Mouse (Mus musculus) cerebellum, adult 2 months (tissue): ENCODE measurements at regions not wholly inside any gene's neighbourhood (a gene's known extent, or its start where the extent isn't known, plus 50 kb on each side); places are given as distances from the start of the nearest gene placed in this dataset.

Experiments
- CTCF ChIP-seq: fragments of 200-500 bp; IDR thresholded peaks from 2 replicates; pipeline ENCODE4 v1.5.1; 2011; ENCODE audit warnings: low read depth, mild to moderate bottlenecking, control low read depth, low read length, moderate library complexity, borderline replicate concordance; ENCODE audit not compliant: insufficient read depth
- POLR2A ChIP-seq: fragments of 200-500 bp; IDR thresholded peaks from 2 replicates; pipeline ENCODE4 v1.6.1; 2011; ENCODE audit warnings: low read length, control low read depth, borderline replicate concordance; ENCODE audit not compliant: insufficient read depth

DNA sequence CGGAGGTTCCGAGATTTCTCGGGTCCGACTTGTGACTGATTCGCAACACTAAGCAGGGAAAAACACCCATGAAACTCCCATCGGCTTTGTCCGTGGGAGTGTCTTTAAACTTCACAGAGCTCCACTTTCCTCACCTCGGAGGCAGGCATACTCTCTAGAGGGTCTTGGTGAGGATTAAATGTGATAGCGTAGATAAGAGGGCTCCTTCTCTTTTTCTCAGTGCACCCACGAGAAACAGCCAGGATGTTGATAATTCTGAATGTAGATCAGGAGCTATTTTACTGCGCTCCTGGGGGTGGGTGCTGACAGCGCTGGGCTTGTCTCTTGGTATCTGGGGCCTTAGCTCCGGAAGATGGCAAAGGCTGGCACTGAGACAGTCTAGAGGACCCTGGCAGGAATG lies 160.9 kb downstream of the Phlda1 start:
- no peak for TF ChIP-seq POLR2A
- TF ChIP-seq CTCF = no peak
